Mouse (Mus musculus): ENCODE measurements around the gene Usp48. TPM values are rescaled to one million over a fixed set of nuclear protein-coding genes. Genes with fewer than 3 reads are reported as not detected.
A peak's percentile ranks its signal among the peaks of the same experiment; 100 is the strongest.

The Usp48 gene
- polyA plus RNA-seq, 1 experiment from 2014 or later, result 56.7 TPM

DNA sequence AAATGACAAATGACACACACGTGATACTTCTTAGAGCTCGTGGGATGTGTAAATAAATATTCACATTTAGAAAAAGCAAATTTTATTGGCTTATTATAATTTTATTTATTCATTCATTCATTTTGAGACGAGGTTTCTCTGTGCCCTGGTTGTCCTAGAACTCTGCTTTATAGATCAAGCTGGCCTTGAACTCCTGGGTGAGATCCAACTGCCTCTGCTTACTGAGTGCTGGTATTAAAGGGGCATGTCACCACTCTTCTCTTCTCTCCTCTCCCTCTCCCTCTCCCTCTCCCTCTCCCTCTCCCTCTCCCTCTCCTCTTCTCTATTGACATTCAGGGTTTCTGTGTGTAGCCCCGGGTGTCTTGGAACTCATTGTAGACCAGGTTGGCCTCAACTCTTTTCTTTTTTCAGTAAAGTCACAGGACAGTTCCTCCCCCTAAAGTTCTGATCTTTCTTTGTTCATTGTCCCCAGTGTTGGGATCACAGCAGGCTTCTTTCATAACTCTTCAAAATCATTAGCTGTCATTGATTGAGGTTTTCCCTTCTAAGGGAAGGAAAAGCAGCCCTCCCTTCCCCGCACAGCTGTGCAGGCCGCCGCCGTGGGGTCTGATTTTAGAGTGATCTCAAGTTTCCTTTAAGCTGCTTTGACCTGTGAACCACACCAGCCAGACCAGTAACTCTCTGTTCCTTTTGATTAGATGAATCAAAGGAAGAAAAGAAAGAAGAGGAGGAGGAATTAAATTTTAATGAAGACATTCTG is 34.1 kb downstream of the Usp48 start:
- 88% methylated on average over 8 of the region's 8 CpGs for WGBS (ENCODE audit: insufficient replicate concordance)
- no peaks in the 10 kb centered on the region for H3K27me3 ChIP-seq (replicated peaks)
- H3K9me3 ChIP-seq (replicated peaks), result no peaks in the 10 kb centered on the region
- no peaks in the 10 kb centered on the region for H3K4me1 ChIP-seq
- H3K27ac ChIP-seq, result no peak overlapping the region
- ATAC-seq, result no peak
- no peak overlapping the region for H3K9ac ChIP-seq
- H3K4me2 ChIP-seq, result no peak overlapping the region
- H3K4me3 ChIP-seq, result no peak overlapping the region
- H3K36me3 ChIP-seq, result peaks cover 96% of the 10 kb centered on the region

- no peak for ATAC-seq
- Histone ChIP-seq H3K4me1 (no peaks in the 10 kb centered on the region), H3K27me3 (replicated peaks) (no peaks in the 10 kb centered on the region), H3K9me3 (replicated peaks) (no peaks in the 10 kb centered on the region), H3K4me2 (no peak overlapping the region), H3K9ac (no peak overlapping the region), H3K36me3 (peaks cover 96% of the 10 kb centered on the region), H3K27ac (no peak overlapping the region), H3K4me3 (no peak overlapping the region)
- WGBS (ENCODE audit: insufficient replicate concordance), result 81% methylated on average over 6 of the region's 6 CpGs
These were observed 34.8 kb downstream of the Usp48 start for GRCm38 (mm10) chr4:137628400-137628799.

DNA sequence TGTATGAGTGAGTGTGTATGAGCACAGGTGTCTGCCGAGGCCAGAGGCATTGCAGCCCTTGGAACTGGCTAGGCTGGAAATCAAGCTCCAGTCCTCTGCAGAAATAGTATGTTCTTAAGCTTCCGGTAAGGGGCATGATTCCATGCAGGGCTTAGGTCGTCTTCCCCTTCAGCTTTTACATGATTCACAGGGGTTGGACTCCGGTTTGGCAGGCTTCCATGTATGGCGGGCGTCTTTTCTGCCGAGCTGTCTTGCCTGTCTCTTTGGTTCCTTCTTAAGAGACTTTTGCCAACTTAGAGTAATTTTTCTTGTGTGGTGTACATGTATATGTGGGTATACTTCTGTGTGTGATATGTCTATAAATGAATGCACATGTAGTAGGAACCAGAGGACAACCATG is 35.8 kb downstream of the Usp48 start:
- 89% methylated on average over 7 of the region's 7 CpGs for WGBS (ENCODE audit: insufficient replicate concordance)
- peaks cover 94% of the 10 kb centered on the region for H3K36me3 ChIP-seq
- ATAC-seq, result no peak

GRCm38 (mm10) chr4:137630153-137630552 is 36.6 kb downstream of the Usp48 start:
- Histone ChIP-seq H3K9me3 (replicated peaks) (no peaks in the 10 kb centered on the region), H3K4me2 (no peak overlapping the region), H3K36me3 (peaks cover 94% of the 10 kb centered on the region), H3K27ac (no peak overlapping the region), H3K27me3 (replicated peaks) (no peaks in the 10 kb centered on the region), H3K4me1 (no peaks in the 10 kb centered on the region), H3K9ac (no peak overlapping the region), H3K4me3 (no peak overlapping the region)
- ATAC-seq, result no peak
- 75% methylated on average over 2 of the region's 2 CpGs for WGBS (ENCODE audit: insufficient replicate concordance)

More for the DNA sequence above, 35.8 kb downstream of the Usp48 start:
- Histone ChIP-seq H3K27me3 (replicated peaks) (no peaks in the 10 kb centered on the region), H3K9me3 (replicated peaks) (no peaks in the 10 kb centered on the region), H3K27ac (no peak overlapping the region), H3K4me2 (no peak overlapping the region), H3K4me1 (no peaks in the 10 kb centered on the region), H3K4me3 (no peak overlapping the region), H3K9ac (no peak overlapping the region)

GRCm38 (mm10) chr4:137631596-137631995 is 38.0 kb downstream of the Usp48 start:
- 72% methylated on average over 3 of the region's 3 CpGs for WGBS (ENCODE audit: insufficient replicate concordance)
- Histone ChIP-seq H3K27me3 (replicated peaks) (no peaks in the 10 kb centered on the region), H3K4me1 (no peaks in the 10 kb centered on the region), H3K4me2 (no peak overlapping the region), H3K27ac (no peak overlapping the region), H3K4me3 (no peak overlapping the region), H3K9me3 (replicated peaks) (no peaks in the 10 kb centered on the region), H3K9ac (no peak overlapping the region), H3K36me3 (peaks cover 96% of the 10 kb centered on the region)
- no peak for ATAC-seq

DNA sequence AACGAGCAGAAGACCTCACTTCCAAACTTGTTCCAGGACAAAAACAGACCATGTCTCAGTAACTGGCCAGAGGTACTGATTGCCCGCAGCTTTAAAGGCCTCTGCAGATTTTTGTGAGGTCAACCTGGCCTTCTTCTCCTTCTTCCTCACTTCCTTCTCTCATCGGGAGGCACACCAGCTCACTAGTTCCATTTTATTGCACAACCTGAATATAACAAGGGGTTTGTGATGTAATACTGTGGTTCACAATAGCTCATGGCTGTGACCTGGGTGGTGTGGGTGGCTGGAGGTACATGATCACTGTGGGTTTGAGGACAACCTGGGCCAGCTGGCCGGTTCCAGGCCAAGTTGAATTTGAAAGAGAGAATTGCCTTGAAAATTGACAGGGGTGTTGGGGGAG is 39.8 kb downstream of the Usp48 start:
- 80% methylated on average over 4 of the region's 4 CpGs for WGBS (ENCODE audit: insufficient replicate concordance)
- H3K27ac ChIP-seq, result no peak overlapping the region
- no peaks in the 10 kb centered on the region for H3K27me3 ChIP-seq (replicated peaks)
- peaks cover 97% of the 10 kb centered on the region for H3K36me3 ChIP-seq
- no peak overlapping the region for H3K9ac ChIP-seq
- no peak overlapping the region for H3K4me3 ChIP-seq
- no peaks in the 10 kb centered on the region for H3K4me1 ChIP-seq
- H3K9me3 ChIP-seq (replicated peaks), result no peaks in the 10 kb centered on the region
- ATAC-seq, result no peak
- H3K4me2 ChIP-seq, result no peak overlapping the region

DNA sequence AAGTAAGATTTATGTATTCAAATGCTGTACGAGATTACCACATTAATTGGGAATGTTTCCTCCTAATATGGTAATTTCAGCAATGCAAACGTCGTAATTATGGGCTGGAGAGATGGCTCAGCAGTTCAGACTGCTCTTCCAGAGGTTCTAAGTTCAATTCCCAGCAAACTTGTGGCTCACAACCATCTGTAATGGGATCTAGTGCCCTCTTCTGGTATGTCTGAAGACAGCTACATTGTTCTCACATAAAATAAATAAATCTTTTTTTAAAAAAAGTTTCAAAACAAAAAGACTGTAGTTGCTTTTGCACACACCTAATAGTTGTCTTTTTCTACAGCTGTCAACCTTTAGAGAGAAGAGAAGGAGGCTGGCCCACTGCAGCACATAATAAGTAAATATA is 43.0 kb downstream of the Usp48 start:
- H3K9ac ChIP-seq, result no peak overlapping the region
- no peak overlapping the region for H3K4me2 ChIP-seq
- H3K4me3 ChIP-seq, result no peak overlapping the region
- no peaks in the 10 kb centered on the region for H3K27me3 ChIP-seq (replicated peaks)
- H3K36me3 ChIP-seq, result peaks cover 98% of the 10 kb centered on the region
- no peak overlapping the region for H3K27ac ChIP-seq
- WGBS (ENCODE audit: insufficient replicate concordance), result 82% methylated on average over 3 of the region's 3 CpGs
- no peaks in the 10 kb centered on the region for H3K9me3 ChIP-seq (replicated peaks)
- no peaks in the 10 kb centered on the region; the same call in 1 of the 2 replicates for H3K4me1 ChIP-seq
- no peak for ATAC-seq

GRCm38 (mm10) chr4:137641556-137641955 is 48.0 kb downstream of the Usp48 start:
- ATAC-seq, result no peak
- H3K9me3 ChIP-seq (replicated peaks), result no peaks in the 10 kb centered on the region
- no peaks in the 10 kb centered on the region for H3K27me3 ChIP-seq (replicated peaks)
- peaks cover 16% of the 10 kb centered on the region for H3K4me1 ChIP-seq
- H3K4me2 ChIP-seq, result no peak overlapping the region
- H3K36me3 ChIP-seq, result peaks cover 97% of the 10 kb centered on the region
- WGBS (ENCODE audit: insufficient replicate concordance), result 67% methylated on average over 5 of the region's 5 CpGs
- H3K4me3 ChIP-seq, result no peak overlapping the region
- no peak overlapping the region for H3K27ac ChIP-seq
- no peak overlapping the region for H3K9ac ChIP-seq

DNA sequence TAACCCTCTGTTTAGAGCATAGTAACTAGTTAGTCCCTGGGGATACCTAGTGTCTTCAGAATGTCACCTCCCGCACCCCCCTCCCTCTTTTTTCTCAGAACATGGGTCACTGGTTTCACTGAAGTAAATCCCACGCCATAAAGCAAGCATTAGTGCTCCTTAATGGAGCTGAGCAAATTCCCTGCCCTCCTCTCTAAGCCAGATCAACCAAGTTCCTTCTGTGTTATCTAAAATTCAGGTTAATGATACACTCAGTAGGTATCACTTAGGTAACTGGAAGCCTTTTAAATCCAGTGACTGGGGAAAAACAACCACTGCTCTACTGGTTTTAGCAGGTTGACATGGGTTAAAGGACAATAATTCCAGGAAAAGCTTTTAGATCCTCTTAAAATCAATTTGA is 48.5 kb downstream of the Usp48 start:
- H3K4me2 ChIP-seq, result no peak overlapping the region
- peaks cover 97% of the 10 kb centered on the region for H3K36me3 ChIP-seq
- 84% methylated on average over 2 of the region's 2 CpGs for WGBS (ENCODE audit: insufficient replicate concordance)
- H3K4me3 ChIP-seq, result no peak overlapping the region
- H3K27ac ChIP-seq, result peak overlapping the region; percentile 49; the same call in 1 of the 2 replicates
- no peak overlapping the region for H3K9ac ChIP-seq
- H3K9me3 ChIP-seq (replicated peaks), result no peaks in the 10 kb centered on the region
- H3K4me1 ChIP-seq, result peaks cover 16% of the 10 kb centered on the region
- no peak for ATAC-seq
- H3K27me3 ChIP-seq (replicated peaks), result no peaks in the 10 kb centered on the region

- ATAC-seq, result no peak
- no peak overlapping the region for H3K9ac ChIP-seq
- H3K4me3 ChIP-seq, result no peak overlapping the region
- H3K4me1 ChIP-seq, result peaks cover 16% of the 10 kb centered on the region
- no peak overlapping the region for H3K4me2 ChIP-seq
- no peaks in the 10 kb centered on the region for H3K27me3 ChIP-seq (replicated peaks)
- 66% methylated on average over 2 of the region's 2 CpGs for WGBS (ENCODE audit: insufficient replicate concordance)
- H3K9me3 ChIP-seq (replicated peaks), result no peaks in the 10 kb centered on the region
- peaks cover 96% of the 10 kb centered on the region for H3K36me3 ChIP-seq
- no peak overlapping the region for H3K27ac ChIP-seq
These were observed 49.9 kb downstream of the Usp48 start for GRCm38 (mm10) chr4:137643459-137643858.

DNA sequence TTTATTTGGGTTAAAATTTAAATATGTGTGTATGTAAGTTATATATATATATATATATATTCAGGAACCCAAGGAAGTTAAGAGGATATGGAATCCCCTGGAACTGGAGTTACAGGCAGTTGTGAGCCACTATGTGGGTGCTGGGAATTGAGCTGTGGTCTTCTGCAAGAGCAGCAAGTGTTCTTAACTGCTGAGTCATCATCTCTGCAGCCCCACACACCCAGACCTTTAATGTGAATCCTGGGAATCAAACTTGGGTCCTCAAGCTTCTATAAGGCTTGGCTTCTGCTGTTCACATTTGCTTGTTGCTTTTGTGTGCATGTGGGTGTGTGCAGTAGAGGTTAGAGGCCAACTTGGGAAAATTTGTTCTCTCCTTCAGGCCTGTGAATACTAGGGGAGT is 52.7 kb downstream of the Usp48 start:
- Histone ChIP-seq H3K9ac (no peak overlapping the region), H3K4me2 (no peak overlapping the region), H3K27me3 (replicated peaks) (no peaks in the 10 kb centered on the region), H3K4me3 (no peak overlapping the region), H3K36me3 (peaks cover 97% of the 10 kb centered on the region), H3K4me1 (peaks cover 16% of the 10 kb centered on the region), H3K9me3 (replicated peaks) (no peaks in the 10 kb centered on the region), H3K27ac (no peak overlapping the region)
- ATAC-seq, result no peak

- no peak for ATAC-seq
- Histone ChIP-seq H3K9me3 (replicated peaks) (no peaks in the 10 kb centered on the region), H3K27me3 (replicated peaks) (no peaks in the 10 kb centered on the region), H3K4me1 (peaks cover 9% of the 10 kb centered on the region), H3K27ac (no peak overlapping the region), H3K4me3 (no peak overlapping the region), H3K36me3 (peaks cover 99% of the 10 kb centered on the region), H3K9ac (no peak overlapping the region), H3K4me2 (no peak overlapping the region)
- WGBS (ENCODE audit: insufficient replicate concordance), result 77% methylated on average over 6 of the region's 6 CpGs
These were observed 54.1 kb downstream of the Usp48 start for GRCm38 (mm10) chr4:137647648-137648047.

DNA sequence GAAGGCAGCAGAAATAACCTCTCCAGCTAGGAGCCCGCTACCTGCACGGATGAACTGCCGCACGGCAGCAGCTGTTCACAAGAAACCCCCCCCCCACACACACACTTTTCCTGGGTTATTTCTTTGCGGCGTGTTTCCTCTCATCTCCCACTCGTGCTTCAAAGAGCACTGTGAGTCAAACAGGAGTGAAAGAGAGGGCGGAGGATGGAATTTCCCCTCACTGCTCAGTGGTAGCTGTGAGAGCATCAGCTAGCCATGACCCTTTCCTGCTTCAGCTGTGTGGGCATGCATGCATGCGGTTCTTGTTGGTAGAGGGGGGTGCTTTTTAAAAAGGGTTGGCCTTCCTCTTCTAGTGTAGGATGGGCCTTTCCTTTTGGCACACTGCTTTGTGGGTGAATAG is 54.7 kb downstream of the Usp48 start:
- no peaks in the 10 kb centered on the region for H3K9me3 ChIP-seq (replicated peaks)
- H3K36me3 ChIP-seq, result peaks cover 99% of the 10 kb centered on the region
- peaks cover 3% of the 10 kb centered on the region for H3K4me1 ChIP-seq
- WGBS (ENCODE audit: insufficient replicate concordance), result 84% methylated on average over 9 of the region's 9 CpGs
- H3K9ac ChIP-seq, result no peak overlapping the region
- no peak overlapping the region for H3K4me2 ChIP-seq
- no peaks in the 10 kb centered on the region for H3K27me3 ChIP-seq (replicated peaks)
- ATAC-seq, result no peak
- no peak overlapping the region for H3K4me3 ChIP-seq
- no peak overlapping the region for H3K27ac ChIP-seq
